Mouse (Mus musculus) MEL (cell line): Measurements from ENCODE around the gene Kmt2d. TPM values are rescaled to one million over a fixed set of nuclear protein-coding genes. Genes with fewer than 3 reads are reported as not detected.

ENCODE experiments used
- DNase-seq: peaks from one replicate; pipeline ENCODE4 v3.0.0; 2011; ENCODE audit warnings: low read depth, low spot score
- H3K27ac ChIP-seq: 2 replicates; pipeline ENCODE4 v1.5.1; 2012; ENCODE audit warnings: low read depth, mild to moderate bottlenecking, control low read depth, low read length, moderate library complexity; ENCODE audit not compliant: control insufficient read depth
- H3K27me3 ChIP-seq, 2 experiments: fragments of 150-350 bp in 1 of 2; sonication (generic) in 1 of 2; 2 replicates each; pipeline ENCODE4 v1.6.1; 2012; ENCODE audit warnings: low read length in 2 of 2, mild to moderate bottlenecking in 2 of 2, improper control_type of control experiment in 1 of 2, moderate library complexity in 1 of 2; ENCODE audit not compliant: insufficient read depth in 2 of 2, control insufficient read depth in 1 of 2
- H3K36me3 ChIP-seq, 2 experiments: 2 replicates each; pipeline ENCODE4 v1.6.1; 2012 to 2014; ENCODE audit warnings: low read length in 2 of 2, improper control_type of control experiment in 1 of 2, inconsistent platforms in 1 of 2, mild to moderate bottlenecking in 1 of 2; ENCODE audit not compliant: insufficient read depth in 2 of 2, control insufficient read depth in 1 of 2
- H3K4me1 ChIP-seq, 2 experiments: fragments of 150-350 bp in 1 of 2; sonication (generic) in 1 of 2; 2 replicates each; pipeline ENCODE4 v1.6.1; 2012; ENCODE audit warnings: low read length in 2 of 2, improper control_type of control experiment in 1 of 2, mild to moderate bottlenecking in 1 of 2; ENCODE audit not compliant: insufficient read depth in 2 of 2, control insufficient read depth in 1 of 2
- H3K4me3 ChIP-seq, 2 experiments: fragments of 150-350 bp in 1 of 2; sonication (generic) in 1 of 2; 2 replicates each; pipeline ENCODE4 v1.5.1; 2012; ENCODE audit warnings: low read depth in 2 of 2, low read length in 2 of 2, mild to moderate bottlenecking in 2 of 2, moderate library complexity in 2 of 2, control low read depth in 1 of 2, improper control_type of control experiment in 1 of 2; ENCODE audit not compliant: control insufficient read depth in 1 of 2, insufficient read depth in 1 of 2
- H3K79me2 ChIP-seq: 2 replicates; pipeline ENCODE4 v1.6.1; 2012; ENCODE audit warnings: mild to moderate bottlenecking, low read length, moderate library complexity; ENCODE audit not compliant: control insufficient read depth, poor library complexity, insufficient read depth
- H3K9ac ChIP-seq: 2 replicates; pipeline ENCODE4 v1.6.1; 2012; ENCODE audit warnings: low read depth, mild to moderate bottlenecking, control low read depth, low read length, moderate library complexity; ENCODE audit not compliant: control insufficient read depth, poor library complexity, severe bottlenecking
- H3K9me3 ChIP-seq: fragments of 150-350 bp; sonication (generic); replicated peaks from 2 replicates; pipeline ENCODE4 v1.6.1; 2012; ENCODE audit warnings: mild to moderate bottlenecking, low read length, improper control_type of control experiment, moderate library complexity; ENCODE audit not compliant: insufficient read depth
- E2F4 ChIP-seq: IDR thresholded peaks from 2 replicates; pipeline ENCODE4 v1.6.1; 2011; ENCODE audit warnings: low read depth, low read length, improper control_type of control experiment, borderline replicate concordance
- EP300 ChIP-seq, 2 experiments: IDR thresholded peaks; 2 replicates each; pipeline ENCODE4 v1.6.1; 2011; ENCODE audit warnings: improper control_type of control experiment in 2 of 2, low read length in 2 of 2, low read depth in 1 of 2, mild to moderate bottlenecking in 1 of 2
- ETS1 ChIP-seq: IDR thresholded peaks from 2 replicates; pipeline ENCODE4 v1.6.1; 2012; ENCODE audit warnings: low read depth, mild to moderate bottlenecking, inconsistent platforms, low read length, improper control_type of control experiment, moderate library complexity
- GABPA ChIP-seq: IDR thresholded peaks from 2 replicates; pipeline ENCODE4 v1.6.1; 2012; ENCODE audit warnings: low read depth, mild to moderate bottlenecking, inconsistent platforms, low read length, improper control_type of control experiment, moderate library complexity
- KAT2A ChIP-seq: conservative IDR thresholded peaks from 2 replicates; pipeline ENCODE4 v1.6.1; 2012; ENCODE audit warnings: low read depth, low read length, improper control_type of control experiment, inconsistent platforms
- MAX ChIP-seq: IDR thresholded peaks from 2 replicates; pipeline ENCODE4 v1.6.1; 2011; ENCODE audit warnings: low read length, improper control_type of control experiment
- MAZ ChIP-seq: IDR thresholded peaks from 2 replicates; pipeline ENCODE4 v1.6.1; 2012; ENCODE audit warnings: low read depth, mild to moderate bottlenecking, inconsistent platforms, low read length, improper control_type of control experiment
- MEF2A ChIP-seq: IDR thresholded peaks from 2 replicates; pipeline ENCODE4 v1.6.1; 2014; ENCODE audit warnings: low read depth, mild to moderate bottlenecking, inconsistent platforms, low read length, improper control_type of control experiment; ENCODE audit not compliant: poor library complexity, insufficient replicate concordance, severe bottlenecking; ENCODE audit errors: extremely low read depth
- MYC ChIP-seq: IDR thresholded peaks from 2 replicates; pipeline ENCODE4 v1.6.1; 2011; ENCODE audit warnings: low read depth, mild to moderate bottlenecking, low read length, improper control_type of control experiment, moderate library complexity
- NRF1 ChIP-seq: IDR thresholded peaks from 2 replicates; pipeline ENCODE4 v1.6.1; 2014; ENCODE audit warnings: low read depth, mild to moderate bottlenecking, inconsistent platforms, low read length, improper control_type of control experiment, moderate library complexity; ENCODE audit not compliant: poor library complexity, insufficient read depth, severe bottlenecking
- POLR2A ChIP-seq, 2 experiments: IDR thresholded peaks; 2 replicates each; pipeline ENCODE4 v1.6.1; 2011 to 2012; ENCODE audit warnings: low read length in 2 of 2, mild to moderate bottlenecking in 2 of 2, control low read depth in 1 of 2, improper control_type of control experiment in 1 of 2, low read depth in 1 of 2, moderate library complexity in 1 of 2; ENCODE audit not compliant: control insufficient read depth in 1 of 2, insufficient read depth in 1 of 2, poor library complexity in 1 of 2
- POLR2AphosphoS2 ChIP-seq: IDR thresholded peaks from 2 replicates; pipeline ENCODE4 v1.6.1; 2011; ENCODE audit warnings: low read length, improper control_type of control experiment
- POLR2AphosphoS5 ChIP-seq: IDR thresholded peaks from 2 replicates; pipeline ENCODE4 v1.6.1; 2012; ENCODE audit warnings: low read depth, borderline replicate concordance, mild to moderate bottlenecking, inconsistent platforms, low read length, moderate library complexity, mixed read lengths
- RAD21 ChIP-seq: IDR thresholded peaks from 2 replicates; pipeline ENCODE4 v1.6.1; 2011; ENCODE audit warnings: mild to moderate bottlenecking, low read depth, low read length, improper control_type of control experiment
- RCOR1 ChIP-seq: IDR thresholded peaks from 2 replicates; pipeline ENCODE4 v1.6.1; 2012; ENCODE audit warnings: low read depth, mild to moderate bottlenecking, inconsistent platforms, low read length, improper control_type of control experiment
- SMC3 ChIP-seq: IDR thresholded peaks from 2 replicates; pipeline ENCODE4 v1.6.1; 2011; ENCODE audit warnings: low read depth, low read length, improper control_type of control experiment
- TAL1 ChIP-seq: IDR thresholded peaks from 2 replicates; pipeline ENCODE4 v1.6.1; 2012; ENCODE audit warnings: mild to moderate bottlenecking, inconsistent platforms, low read length, moderate library complexity, mixed read lengths
- TBP ChIP-seq: IDR thresholded peaks from 2 replicates; pipeline ENCODE4 v1.8.0; 2011; ENCODE audit warnings: low read depth, low read length, improper control_type of control experiment
- TCF12 ChIP-seq: IDR thresholded peaks from 2 replicates; pipeline ENCODE4 v1.6.1; 2014; ENCODE audit warnings: low read depth, mild to moderate bottlenecking, inconsistent platforms, low read length, improper control_type of control experiment, moderate library complexity
- USF1 ChIP-seq: IDR thresholded peaks from 2 replicates; pipeline ENCODE4 v1.6.1; 2014; ENCODE audit warnings: low read depth, mild to moderate bottlenecking, inconsistent platforms, low read length, improper control_type of control experiment, moderate library complexity
- polyA plus RNA-seq, 2 experiments: library from polyadenylated mRNA; stranded (reverse) in 1 of 2; unstranded in 1 of 2; fragments of >175 nt in 1 of 2; fragments of >200 nt in 1 of 2; gene quantifications; 2 replicates each; pipeline versions ENCODE4 v1.2.1 to v1.2.4; 2012; ENCODE audit warnings: low replicate concordance in 2 of 2, low read depth in 1 of 2; ENCODE audit not compliant: insufficient read length in 2 of 2, insufficient read depth in 1 of 2, missing spikeins in 1 of 2
- total RNA-seq: library from RNA; depleted of rRNA; stranded (reverse); fragments of 300-350 nt; gene quantifications from 2 replicates; pipeline ENCODE4 v1.2.3, GENCODE M21; 2012

Gene Kmt2d
- total and polyA plus RNA-seq, 3 experiments = 12.5 to 47.7 (median 42.0) TPM

GRCm38 (mm10) chr15:98917538-98918498 is 46.8 kb upstream of the Kmt2d start, which contains the start of gene Lmbr1l (continued):
- TF ChIP-seq SMC3 (no peak), RAD21 (no peak), KAT2A (no peak; the same call in 1 of the 2 replicates), RCOR1 (peak; percentile 86), POLR2AphosphoS5 (no peak; the same call in 1 of the 2 replicates)

- H3K9ac ChIP-seq = peak overlapping the region; percentile 66
- peaks cover 2% of the 10 kb centered on the region; the same call in 1 of the 2 replicates for H3K79me2 ChIP-seq
- H3K9me3 ChIP-seq = no peaks in the 10 kb centered on the region
- TF ChIP-seq MAX = peak; percentile 13; the same call in 1 of the 2 replicates
- no peak for TF ChIP-seq MEF2A
- TF ChIP-seq, all 39 proteins: peak for 1
- Histone ChIP-seq H3K36me3 (peaks cover 0 to 8% of the 10 kb centered on the region in 2 experiments; a peak in 2 of 4 replicates), H3K4me1 (peaks cover 6 to 7% of the 10 kb centered on the region in 2 experiments; a peak in 3 of 4 replicates), H3K27me3 (no peaks in the 10 kb centered on the region), H3K4me3 (peak overlapping the region; percentile 68 to 76), H3K27ac (no peak overlapping the region)
- DNase-seq = peak; percentile 65
These were observed 46.1 kb upstream of the Kmt2d start for GRCm38 (mm10) chr15:98917091-98917490.

- DNase-seq = no peak
- H3K9me3 ChIP-seq = no peaks in the 10 kb centered on the region
- no peak overlapping the region for H3K9ac ChIP-seq
- H3K27me3 ChIP-seq = no peaks in the 10 kb centered on the region
- H3K79me2 ChIP-seq = peaks cover 2% of the 10 kb centered on the region; the same call in 1 of the 2 replicates
- no peak for TF ChIP-seq TAL1
- no peak for TF ChIP-seq GABPA
- no peak for TF ChIP-seq MAZ
- no peak for TF ChIP-seq KAT2A
- no peak for TF ChIP-seq RAD21
- TF ChIP-seq ETS1 = no peak
- no peak for TF ChIP-seq MEF2A
- no peak for TF ChIP-seq POLR2A (IDR thresholded peaks at IDR 0.05; ENCODE audit: control insufficient read depth in 1 of 2, insufficient read depth in 1 of 2, low read depth in 1 of 2, low read length in 2 of 2, poor library complexity in 1 of 2)
- no peak for TF ChIP-seq E2F4
- TF ChIP-seq MYC = no peak
- no peak for TF ChIP-seq NRF1
- no peak for TF ChIP-seq MAX
- no peak for TF ChIP-seq TCF12
- TF ChIP-seq TBP = no peak
- no peak for TF ChIP-seq POLR2AphosphoS5
- TF ChIP-seq EP300 (IDR thresholded peaks at IDR 0.05; ENCODE audit: low read depth in 1 of 2, low read length in 2 of 2) = no peak
- no peak for TF ChIP-seq USF1
- no peak for TF ChIP-seq POLR2AphosphoS2
- no peak overlapping the region for H3K27ac ChIP-seq
- H3K4me3 ChIP-seq = no peak overlapping the region
- peaks cover 0 to 8% of the 10 kb centered on the region in 2 experiments; a peak in 2 of 4 replicates for H3K36me3 ChIP-seq
- peaks cover 6 to 7% of the 10 kb centered on the region in 2 experiments; a peak in 3 of 4 replicates for H3K4me1 ChIP-seq
These were observed 45.0 kb upstream of the Kmt2d start for GRCm38 (mm10) chr15:98916016-98916415.
